Mouse (Mus musculus): ENCODE results near the gene Pdia4. TPM values are rescaled to one million over a fixed set of nuclear protein-coding genes. Genes with fewer than 3 reads are reported as not detected.
A peak's percentile ranks its signal among the peaks of the same experiment; 100 is the strongest.
"Not testable (repeated sequence)": the region's sequence is repeated elsewhere in the genome, so short reads cannot be mapped to it uniquely, and the experiment has no call there.

Pdia4 gene
- total RNA-seq, 2 experiments from 2014 or later: 18.1 to 22.5 TPM

DNA sequence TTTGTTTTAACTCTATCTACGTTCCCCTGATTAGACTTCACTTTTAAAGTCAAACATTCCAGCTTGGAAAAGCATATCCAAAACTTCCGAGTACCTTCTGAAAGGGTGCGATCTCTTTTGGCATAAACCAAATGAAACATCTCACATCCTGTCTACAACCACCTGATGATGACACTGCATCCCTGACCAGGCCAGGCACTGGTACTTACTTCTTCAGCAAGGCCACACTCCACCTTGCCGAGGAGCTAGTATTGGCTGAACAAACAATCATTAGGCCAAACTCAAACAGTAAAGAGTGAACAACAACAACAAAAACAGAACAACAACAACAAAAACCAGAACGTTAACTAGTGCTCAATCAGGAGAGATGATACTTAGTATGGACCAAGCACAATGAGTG, 1.9 kb downstream of the Pdia4 start:
- no peak for DNase-seq

DNA sequence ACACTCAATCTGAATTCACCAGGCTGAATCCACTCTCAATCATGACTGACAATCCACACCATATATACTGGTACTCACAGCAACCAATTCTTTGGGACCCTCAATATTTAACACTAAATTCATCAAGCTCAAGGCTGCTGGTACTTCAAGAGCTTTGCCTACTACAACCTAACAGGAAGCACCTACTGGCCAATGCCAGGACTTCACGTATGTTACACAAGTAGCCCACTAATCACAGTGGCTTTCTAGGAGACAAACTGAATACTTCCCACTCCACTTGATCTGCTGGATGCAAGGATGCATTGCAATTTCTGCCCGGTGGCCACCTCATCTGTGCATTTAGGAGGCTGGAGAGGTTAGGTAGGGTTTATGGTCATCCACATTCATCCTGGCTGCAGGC, 3.0 kb downstream of the Pdia4 start:
- DNase-seq: no peak

DNA sequence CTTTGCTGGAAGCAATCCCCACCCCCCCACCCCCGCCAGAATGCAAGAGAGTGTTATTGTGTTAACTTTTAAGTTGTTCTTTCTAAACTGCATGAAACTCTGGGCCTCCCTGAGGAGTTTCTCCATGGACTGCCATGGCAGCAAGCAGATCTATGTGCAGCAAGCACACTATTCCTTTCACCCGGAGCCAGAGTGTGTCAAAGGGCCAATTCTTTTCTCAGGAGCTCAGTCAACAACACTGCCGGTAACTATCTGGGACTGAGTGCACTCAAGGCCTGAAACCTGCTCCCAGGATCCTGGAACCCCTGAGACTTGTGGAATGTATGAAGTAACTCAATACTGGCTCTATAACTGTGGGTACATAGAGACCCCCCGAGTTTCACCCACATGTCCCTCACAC, 4.2 kb downstream of the Pdia4 start:
- no peak for DNase-seq

DNA sequence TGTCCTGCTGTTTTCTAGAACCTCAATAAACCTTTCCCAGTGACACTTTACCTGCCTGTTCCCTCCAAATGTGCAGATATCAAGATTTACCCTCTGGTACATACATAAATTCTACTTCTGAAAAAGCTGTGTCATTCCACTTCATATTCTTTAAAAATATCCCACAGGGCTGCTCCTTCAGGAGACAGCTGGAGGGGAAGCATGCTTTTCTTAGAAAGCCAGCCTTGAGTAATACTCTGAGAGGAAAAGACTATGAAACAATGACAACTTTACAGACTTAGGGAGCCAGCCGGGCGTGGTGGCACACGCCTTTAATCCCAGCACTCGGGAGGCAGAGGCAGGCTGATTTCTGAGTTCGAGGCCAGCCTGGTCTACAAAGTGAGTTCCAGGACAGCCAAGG, 4.7 kb downstream of the Pdia4 start:
- DNase-seq: no peak

DNA sequence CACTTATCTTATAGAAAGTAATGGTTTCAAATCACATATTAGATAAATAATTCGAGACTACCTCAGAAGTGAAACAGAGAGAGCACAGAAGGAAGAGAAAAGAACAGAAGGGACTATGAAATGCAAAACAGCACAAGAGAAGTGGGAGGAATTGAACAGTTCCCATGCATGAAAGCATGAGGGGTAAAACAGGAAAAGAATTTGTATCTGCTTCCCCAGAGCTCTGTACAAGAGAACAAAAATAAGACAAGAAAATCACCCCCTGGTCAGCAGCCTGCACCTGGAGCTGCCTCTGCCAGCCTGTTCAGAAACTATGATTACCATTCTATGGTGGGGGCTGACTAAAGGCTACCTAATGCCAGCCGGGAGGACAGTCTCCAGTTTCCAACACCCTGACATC, 5.8 kb downstream of the Pdia4 start:
- no peak for DNase-seq

DNA sequence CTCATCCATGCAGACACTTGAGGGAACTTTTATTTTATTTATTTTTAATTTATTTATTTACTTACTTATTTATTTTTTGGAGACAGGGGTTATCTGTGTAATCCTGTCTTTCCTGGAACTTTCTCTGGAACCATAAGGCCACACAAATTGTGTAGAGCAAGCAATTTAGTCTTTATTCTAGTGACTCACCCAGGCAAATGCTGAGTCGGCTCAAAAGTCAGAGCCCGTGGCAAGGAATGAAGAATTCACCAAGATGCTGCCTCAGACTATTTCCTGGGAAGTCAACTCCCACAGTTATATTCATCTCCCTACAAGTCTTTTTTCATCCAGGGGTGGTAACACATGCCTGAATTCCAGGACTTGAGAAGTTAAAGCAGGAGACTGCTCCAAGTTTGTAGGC, 7.7 kb downstream of the Pdia4 start:
- no peak for DNase-seq

DNA sequence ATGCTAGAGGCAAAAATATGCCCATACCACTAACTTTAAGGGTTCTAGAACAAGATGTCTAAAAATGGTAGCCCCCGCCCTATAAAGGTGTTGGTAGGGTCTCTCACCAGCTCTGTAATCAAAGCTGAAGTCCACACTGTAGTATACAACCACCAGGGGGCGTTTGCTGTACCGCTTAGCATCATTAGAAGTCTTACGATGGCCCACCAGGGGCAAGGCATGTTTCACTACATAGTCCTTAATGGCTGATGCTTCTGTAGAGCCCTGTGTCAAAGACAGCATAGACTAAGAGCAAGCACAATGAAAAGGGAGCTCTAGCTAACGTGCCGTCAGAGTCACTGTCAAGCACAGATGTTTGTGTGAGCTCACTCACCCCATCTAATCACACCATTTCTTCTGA, 14.2 kb downstream of the Pdia4 start:
- DNase-seq: peak; percentile 25

DNA sequence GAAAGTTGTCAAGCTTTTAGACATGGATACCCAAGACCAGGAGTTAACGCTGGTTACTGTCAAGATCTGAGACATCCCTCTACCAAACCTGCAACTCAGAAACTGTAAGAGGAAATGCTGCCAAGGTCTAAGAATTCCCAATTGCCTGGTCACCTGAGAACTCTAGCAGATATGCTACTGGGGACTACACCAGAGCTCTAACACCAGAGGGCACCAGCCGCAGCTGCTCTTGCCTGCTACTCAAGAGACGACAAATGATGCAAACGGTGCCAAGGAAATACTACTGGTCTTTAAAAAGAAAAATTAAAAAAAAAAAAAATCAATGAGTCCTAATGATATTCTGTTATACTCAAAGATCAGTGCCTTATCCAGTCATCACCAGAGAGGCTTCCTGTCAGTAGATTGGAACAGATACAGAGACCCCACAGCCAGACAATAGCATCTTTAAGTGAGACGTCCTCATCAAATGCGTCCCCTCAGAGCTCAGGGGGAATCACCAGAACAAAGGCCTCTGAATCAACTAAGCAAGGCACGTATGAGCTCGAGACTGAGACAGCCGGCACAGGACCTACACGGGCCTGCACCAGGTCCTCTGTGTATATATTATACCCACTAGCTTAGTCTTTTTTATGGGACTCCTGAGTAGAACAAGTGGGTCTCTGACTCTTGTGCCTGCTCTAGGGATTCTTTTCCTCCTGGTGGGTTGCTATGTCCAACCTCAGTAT, 19.0 kb downstream of the Pdia4 start:
- no peak for DNase-seq

DNA sequence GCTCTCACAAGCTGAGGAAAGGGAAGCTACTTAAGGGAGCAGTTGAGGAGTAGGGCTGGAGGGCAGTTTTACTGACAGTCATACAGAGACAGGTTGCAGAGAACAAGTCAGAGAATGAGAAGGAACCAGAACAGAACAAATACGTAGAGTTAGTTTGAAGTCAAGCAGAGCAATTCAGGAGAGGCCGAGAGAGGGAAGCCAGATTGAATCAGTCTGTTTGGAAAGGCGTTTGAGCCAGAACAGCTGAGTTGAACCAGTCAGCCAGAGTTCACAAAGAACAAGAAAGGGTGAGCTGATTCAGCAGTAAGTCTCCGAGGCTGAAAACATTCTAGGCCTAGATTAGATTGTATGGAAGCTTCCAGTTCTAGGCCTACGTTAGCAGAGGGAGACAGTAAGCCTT, 19.9 kb downstream of the Pdia4 start:
- no peak for DNase-seq

DNA sequence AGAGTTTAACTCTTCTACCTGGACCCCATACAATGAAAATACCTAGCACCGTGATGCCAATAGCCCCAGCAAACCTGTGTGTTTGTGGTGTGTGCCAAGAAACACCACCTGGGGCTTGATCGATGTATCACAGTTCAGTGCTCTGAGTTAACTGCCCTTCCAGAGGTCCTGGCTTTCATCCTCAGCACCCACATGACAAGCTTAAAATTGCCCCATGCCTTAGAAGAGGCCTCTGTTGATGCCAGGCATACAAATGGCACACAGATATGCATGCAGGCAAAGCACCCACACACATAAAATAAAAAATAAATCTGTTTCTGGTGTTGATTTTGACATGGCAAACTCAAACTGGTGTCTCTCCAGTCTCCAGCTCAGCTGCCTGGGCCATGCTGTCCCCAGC, 20.7 kb downstream of the Pdia4 start:
- DNase-seq: no peak

DNA sequence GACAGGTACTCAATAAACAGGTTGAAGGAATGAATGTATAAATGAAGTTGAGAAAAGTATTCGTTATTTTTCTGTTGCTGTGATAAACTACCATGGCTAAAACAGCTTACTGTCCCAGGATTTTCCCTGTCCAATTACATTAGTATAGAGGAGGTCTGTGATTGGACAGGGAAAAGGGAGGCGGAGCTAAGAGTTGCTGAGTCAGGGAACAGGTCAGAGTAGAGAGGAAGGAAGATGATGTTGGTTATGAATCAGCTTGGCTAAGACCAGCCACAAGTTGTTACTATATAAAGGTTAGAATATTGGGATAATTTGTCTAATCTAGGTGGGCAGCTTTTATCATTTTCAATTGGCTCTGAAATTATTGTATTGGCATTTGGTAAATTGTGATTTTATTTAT, 22.5 kb downstream of the Pdia4 start:
- no peak for DNase-seq

DNA sequence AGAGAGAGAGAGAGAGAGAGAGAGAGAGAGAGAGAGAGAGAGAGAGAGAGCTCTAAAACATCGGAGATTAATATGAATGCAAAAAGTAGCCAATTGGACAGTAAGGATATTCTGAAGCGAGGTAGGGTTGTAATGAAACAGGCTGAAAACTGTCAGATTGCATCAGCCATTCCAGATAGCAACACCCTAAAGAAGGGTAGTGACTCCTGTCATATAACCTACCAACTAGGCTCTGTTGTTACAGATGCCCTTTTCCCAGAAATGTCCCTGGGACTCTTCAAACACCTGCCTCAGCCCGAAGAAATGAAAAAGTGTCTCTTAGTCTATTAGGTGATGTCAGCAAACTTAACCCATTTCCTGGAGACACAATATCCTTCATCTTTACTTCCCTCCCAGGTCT, 24.4 kb downstream of the Pdia4 start:
- no peak for DNase-seq

DNA sequence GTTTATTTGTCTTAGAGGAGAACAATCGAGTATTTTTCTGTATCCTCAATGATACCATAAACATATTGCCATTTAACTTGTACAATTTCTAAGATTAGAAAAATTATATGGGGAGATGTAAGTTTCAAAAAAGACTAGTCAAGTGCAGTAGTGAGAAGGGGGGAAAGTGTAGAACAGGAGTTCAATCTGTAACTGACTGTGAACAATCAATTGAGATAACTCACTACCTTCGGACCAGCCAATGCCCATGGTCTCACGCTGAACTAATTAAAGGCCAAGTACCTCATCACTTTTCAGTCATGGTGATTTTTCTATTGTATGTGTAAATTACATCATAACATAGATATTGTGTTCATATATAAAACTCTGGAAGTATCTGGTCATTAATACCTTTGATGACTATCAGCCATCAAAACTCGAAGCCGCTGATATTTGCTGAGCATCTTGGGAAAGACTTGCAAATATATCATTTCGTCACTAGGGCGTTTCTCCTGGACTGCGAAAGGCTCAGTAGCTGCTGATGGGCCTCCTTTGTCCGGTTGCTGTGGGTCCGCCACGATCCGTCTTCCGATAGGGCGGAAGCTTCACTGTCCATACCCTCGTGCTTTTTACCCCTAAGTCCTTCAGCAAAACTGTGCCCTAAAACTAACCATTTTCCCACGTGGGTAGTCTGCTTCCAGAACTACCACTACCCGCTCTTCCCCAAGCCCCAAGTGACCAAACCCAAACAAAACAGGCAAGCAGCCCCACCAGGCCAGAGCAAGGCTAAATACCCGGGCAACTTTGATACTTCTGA, 25.1 kb downstream of the Pdia4 start:
- peak; percentile 75 for DNase-seq

DNA sequence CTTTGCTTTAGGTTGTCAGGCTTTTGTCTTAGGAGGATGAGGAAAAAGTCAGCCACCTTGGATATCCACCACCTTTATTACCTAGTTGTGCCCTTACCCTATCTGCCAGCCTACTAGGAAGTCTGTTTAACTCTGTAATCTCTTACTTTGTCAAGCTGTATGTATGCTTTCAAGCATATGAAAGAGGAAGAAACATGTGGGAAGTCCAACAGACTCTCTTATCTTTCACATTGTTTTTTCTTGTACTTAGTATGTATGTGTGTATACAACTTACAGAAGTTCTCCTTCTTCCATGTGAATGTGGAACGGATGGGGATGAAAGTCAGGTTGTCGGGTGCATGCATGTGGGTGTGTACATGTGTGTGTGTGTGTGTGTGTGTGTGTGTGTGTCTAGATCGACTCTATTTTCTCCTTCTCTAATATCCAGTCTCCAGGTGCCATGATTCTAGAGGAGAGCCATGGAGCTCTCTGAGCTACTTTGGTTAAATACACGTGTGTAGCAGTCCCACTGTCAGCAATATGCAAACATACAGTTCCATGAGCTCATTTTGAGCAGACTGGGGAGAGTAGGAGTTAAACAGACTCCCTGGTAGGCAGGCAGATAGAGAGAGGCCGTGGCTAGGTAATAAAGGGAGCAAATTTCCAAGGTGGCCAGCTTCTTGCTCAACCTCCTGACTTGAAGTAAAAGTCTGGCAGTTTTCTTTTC, 28.4 kb downstream of the Pdia4 start:
- no peak for DNase-seq

DNA sequence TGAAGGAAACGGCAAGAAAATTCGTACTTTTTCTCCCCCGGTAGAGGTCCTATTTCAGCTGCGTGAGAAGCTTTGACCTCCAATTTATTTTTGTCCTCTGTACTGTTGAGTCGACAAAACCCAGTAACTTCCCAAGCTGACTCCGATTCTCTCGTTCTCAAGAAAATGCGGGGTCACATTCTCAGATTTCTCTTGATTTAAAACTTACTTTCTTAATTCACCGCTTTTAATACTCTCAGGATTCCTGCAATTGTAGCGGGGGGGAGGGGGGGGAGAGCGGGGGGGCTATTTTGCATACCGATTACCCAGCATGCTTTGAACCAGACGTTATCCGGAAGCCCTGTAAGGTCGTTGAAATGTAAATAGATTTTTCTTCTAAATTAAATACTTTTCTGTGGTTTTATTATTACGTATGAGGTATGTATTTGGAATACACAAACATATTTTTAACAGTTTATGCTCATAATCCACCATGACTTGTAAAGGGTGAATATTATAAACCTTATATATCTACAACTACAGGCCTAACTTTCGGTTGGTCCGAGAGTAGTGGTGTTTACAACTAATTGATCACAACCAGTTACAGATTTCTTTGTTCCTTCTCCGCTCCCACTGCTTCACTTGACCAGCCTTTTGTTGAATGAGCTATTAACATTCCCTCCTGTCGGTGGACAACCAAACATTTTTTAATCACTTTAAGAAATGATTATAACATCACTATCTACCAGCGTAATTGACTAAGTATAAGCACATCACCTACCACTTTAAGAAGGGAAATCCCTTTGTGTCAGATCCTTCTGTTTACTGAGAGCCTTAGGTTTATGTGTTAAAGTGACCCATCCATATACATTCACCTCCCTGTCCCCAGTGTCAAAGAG, 31.9 kb downstream of the Pdia4 start:
- no peak for DNase-seq

DNA sequence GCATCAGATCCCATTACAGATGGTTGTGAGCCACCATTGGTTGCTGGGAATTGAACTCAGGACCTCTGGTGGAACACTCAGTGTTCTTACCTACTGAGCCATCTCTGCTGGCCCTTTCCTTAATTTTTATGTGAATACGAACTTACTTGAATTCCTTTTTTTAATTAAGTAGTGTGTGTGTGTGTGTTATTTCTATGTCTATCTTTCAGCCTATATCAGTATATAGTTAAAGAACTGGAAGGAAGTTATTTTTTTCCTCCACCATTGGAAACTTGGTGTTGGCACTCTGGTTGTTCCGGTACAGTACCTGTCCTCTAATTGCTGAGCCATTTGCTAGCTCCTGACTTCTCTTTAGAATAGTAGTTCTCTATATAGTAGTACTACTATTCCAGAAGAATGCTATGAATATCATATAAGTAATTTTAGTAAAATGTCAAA, 32.6 kb downstream of the Pdia4 start:
- DNase-seq: no peak

DNA sequence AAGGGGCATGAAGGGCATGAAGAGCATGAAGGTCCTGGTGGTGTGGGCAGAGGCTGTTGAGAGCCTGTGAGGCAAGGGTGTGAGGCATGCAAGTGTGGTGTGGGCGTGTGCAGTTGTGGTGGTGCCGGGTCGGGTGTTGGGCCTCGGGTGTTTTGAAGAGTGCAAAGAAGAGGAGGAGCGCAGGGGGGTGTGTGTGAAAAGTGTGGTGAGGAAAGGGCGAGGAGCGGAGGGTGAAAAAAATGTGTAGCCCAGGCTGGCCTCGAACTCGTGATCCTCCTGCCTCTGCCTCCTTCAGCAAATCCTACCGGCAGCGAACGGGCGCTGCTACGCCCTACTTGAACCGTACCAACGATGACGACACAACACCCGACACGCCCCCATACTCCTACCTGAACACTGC, 41.5 kb downstream of the Pdia4 start:
- not testable (repeated sequence) for DNase-seq

DNA sequence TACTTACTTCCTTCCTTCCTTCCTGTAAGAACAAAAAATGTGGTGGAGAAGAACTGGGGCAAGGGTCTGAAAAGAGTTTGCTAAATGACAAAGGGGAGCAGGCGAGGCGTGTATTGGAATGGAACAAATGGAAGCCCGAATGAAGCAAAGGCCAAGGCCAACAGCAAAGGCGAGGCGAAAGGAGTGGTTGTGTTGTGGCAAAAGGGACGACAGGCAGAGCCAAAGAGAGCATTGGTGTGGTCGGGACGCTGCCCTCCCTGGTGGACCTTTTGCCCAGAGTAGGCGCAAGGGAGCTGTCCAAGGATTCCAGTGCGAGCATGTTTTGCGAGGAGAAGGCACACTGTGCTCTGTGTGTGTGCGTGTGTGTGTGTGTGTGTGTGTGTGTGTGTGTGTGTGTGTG, 42.1 kb downstream of the Pdia4 start:
- not testable (repeated sequence) for DNase-seq

DNA sequence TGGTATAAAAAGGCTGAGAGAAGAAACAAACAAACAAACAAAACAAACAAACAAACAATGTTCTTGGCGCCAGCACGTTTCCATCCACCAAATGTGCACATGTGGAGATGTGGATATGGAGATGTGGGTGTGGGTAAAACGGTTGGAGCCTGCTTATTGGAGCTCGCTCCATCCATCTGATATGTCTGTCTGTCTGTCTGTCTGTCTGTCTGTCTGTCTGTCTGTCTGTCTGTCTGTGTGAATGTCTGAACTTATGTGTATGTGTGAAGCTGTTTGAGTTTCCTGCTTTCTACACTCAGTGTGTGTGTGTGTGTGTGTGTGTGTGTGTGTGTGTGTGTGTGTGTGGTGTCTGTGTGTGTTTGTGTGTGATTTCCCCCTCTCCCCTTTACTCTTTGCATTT, 43.4 kb downstream of the Pdia4 start:
- not testable (repeated sequence) for DNase-seq

DNA sequence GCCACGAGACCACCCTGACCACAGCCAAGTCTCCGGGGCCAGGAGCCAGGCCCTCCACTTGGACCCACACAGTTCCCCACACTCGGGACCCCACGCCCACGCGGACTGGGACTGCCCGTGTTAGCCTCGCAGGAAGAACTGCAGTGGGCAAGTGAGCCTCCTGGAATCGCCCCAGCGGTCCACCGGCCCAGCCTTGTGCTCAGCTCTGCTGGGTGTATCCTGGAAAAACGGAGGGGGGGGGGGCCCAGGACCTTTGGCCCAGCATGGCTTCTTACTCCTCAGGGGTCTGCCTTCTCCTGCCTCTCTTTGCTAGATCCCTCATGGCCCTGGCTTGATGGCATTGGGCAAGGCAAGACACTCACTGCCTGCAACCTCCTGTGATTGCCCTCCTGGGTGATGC, 44.7 kb downstream of the Pdia4 start:
- not testable (repeated sequence) for DNase-seq

DNA sequence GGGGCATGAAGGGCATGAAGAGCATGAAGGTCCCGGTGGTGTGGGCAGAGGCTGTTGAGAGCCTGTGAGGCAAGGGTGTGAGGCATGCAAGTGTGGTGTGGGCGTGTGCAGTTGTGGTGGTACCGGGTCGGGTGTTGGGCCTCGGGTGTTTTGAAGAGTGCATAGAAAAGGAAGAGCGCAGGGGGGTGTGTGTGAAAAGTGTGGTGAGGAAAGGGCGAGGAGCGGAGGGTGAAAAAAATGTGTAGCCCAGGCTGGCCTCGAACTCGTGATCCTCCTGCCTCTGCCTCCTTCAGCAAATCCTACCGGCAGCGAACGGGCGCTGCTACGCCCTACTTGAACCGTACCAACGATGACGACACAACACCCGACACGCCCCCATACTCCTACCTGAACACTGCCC, 45.9 kb downstream of the Pdia4 start:
- DNase-seq: not testable (repeated sequence)

DNA sequence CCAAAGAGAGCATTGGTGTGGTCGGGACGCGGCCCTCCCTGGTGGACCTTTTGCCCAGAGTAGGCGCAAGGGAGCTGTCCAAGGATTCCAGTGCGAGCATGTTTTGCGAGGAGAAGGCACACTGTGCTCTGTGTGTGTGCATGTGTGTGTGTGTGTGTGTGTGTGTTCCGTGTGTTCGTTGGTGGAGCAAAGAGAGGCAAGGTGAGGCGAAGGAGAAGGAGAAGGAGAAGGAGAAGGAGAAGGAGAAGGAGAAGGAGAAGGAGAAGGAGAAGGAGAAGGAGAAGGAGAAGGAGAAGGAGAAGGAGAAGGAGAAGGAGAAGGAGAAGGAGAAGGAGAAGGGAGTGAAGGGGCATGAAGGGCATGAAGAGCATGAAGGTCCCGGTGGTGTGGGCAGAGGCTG, 50.5 kb downstream of the Pdia4 start:
- not testable (repeated sequence) for DNase-seq
